Mouse (Mus musculus) embryonic facial prominence, embryonic 15.5 days (tissue): ENCODE measurements around the gene Proser3. TPM values are rescaled to one million over a fixed set of nuclear protein-coding genes. Genes with fewer than 3 reads are reported as not detected.

Source experiments
- ATAC-seq: fragments of 200-750 bp; cut with Nextera tagmentation; 2 replicates; pipeline ENCODE4 v1.8.0; 2017; ENCODE audit warnings: low read depth, moderate TSS enrichment; ENCODE audit not compliant: insufficient number of reproducible peaks, low FRiP score, low TSS enrichment
- H3K27ac ChIP-seq: fragments of 300-500 bp; sonication (generic); replicated peaks from 2 replicates; pipeline ENCODE4 v1.5.1; 2015; ENCODE audit warnings: mild to moderate bottlenecking, inconsistent platforms
- H3K27me3 ChIP-seq: fragments of 300-500 bp; sonication (generic); 2 replicates; pipeline ENCODE4 v1.6.1; 2015; ENCODE audit warnings: inconsistent platforms
- H3K36me3 ChIP-seq: fragments of 300-500 bp; sonication (generic); 2 replicates; pipeline ENCODE4 v1.6.1; 2015; ENCODE audit warnings: mild to moderate bottlenecking, inconsistent platforms
- H3K4me1 ChIP-seq: fragments of 300-500 bp; sonication (generic); 2 replicates; pipeline ENCODE4 v1.6.1; 2015; ENCODE audit warnings: inconsistent platforms
- H3K4me2 ChIP-seq: fragments of 300-500 bp; sonication (generic); replicated peaks from 2 replicates; pipeline ENCODE4 v1.6.1; 2015; ENCODE audit warnings: mild to moderate bottlenecking, inconsistent platforms
- H3K4me3 ChIP-seq: fragments of 300-500 bp; sonication (generic); replicated peaks from 2 replicates; pipeline ENCODE4 v1.5.1; 2015; ENCODE audit warnings: mild to moderate bottlenecking, inconsistent platforms
- H3K9ac ChIP-seq: fragments of 300-500 bp; sonication (generic); 2 replicates; pipeline ENCODE4 v1.6.1; 2015; ENCODE audit warnings: inconsistent platforms
- H3K9me3 ChIP-seq: fragments of 300-500 bp; sonication (generic); replicated peaks from 2 replicates; pipeline ENCODE4 v1.6.1; 2016; ENCODE audit warnings: inconsistent platforms
- WGBS: fragments of 180-500 bp; shearing (Covaris S2); methylation state at CpG from one replicate; pipeline ENCODE4 v1.1.7; 2015; 5-methylcytosine and 5-hydroxymethylcytosine counted together
- polyA plus RNA-seq: library from polyadenylated mRNA; unstranded; fragments of >200 nt; fragmentation: Nextera tagmentation; extraction: Ambion mirVana; gene quantifications from 2 replicates; pipeline ENCODE4 v1.2.1, GENCODE M21; 2015

The Proser3 gene
- polyA plus RNA-seq, 1 experiment from 2014 or later = 17.6 TPM

GRCm38 (mm10) chr7:30572389-30572788 is 20.3 kb upstream of the Proser3 start:
- H3K27ac ChIP-seq = no peak overlapping the region
- H3K9me3 ChIP-seq = no peaks in the 10 kb centered on the region
- H3K27me3 ChIP-seq = no peaks in the 10 kb centered on the region
- H3K9ac ChIP-seq = no peak overlapping the region
- no peak overlapping the region for H3K4me2 ChIP-seq
- H3K36me3 ChIP-seq = peaks cover 91% of the 10 kb centered on the region
- 88% methylated on average over 5 of the region's 5 CpGs for WGBS
- ATAC-seq = no peak
- H3K4me3 ChIP-seq = no peak overlapping the region
- H3K4me1 ChIP-seq = no peaks in the 10 kb centered on the region

DNA sequence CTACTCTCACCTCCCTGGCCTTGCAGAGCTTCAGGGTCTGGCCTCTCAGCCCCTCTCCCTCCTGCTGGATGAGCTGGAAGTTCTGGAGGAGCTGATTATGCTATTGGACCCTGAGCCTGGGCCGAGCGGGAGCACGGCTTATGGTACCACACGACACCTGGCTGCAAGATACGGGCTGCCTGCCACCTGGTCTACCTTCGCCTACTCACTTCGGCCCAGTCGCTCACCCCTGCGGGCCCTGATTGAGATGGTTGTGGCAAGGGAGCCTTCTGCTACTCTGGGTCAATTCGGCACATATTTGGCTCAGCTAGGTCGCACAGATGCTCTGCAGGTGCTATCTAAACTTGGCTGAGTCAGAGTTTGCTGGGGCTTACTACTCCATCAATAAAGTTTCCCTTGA is 15.5 kb upstream of the Proser3 start:
- WGBS = 86% methylated on average over 11 of the region's 11 CpGs
- Histone ChIP-seq H3K9me3 (no peaks in the 10 kb centered on the region), H3K27me3 (no peaks in the 10 kb centered on the region), H3K9ac (no peak overlapping the region), H3K36me3 (peaks cover 59% of the 10 kb centered on the region), H3K4me1 (peaks cover 9% of the 10 kb centered on the region; the same call in 1 of the 2 replicates), H3K4me2 (no peak overlapping the region), H3K27ac (no peak overlapping the region), H3K4me3 (no peak overlapping the region)
- ATAC-seq = no peak

GRCm38 (mm10) chr7:30566033-30566432 is 13.9 kb upstream of the Proser3 start:
- ATAC-seq = no peak
- H3K9me3 ChIP-seq = no peaks in the 10 kb centered on the region
- peaks cover 13% of the 10 kb centered on the region; the same call in 1 of the 2 replicates for H3K4me1 ChIP-seq
- peaks cover 47% of the 10 kb centered on the region for H3K36me3 ChIP-seq
- H3K4me3 ChIP-seq = no peak overlapping the region
- no peak overlapping the region for H3K27ac ChIP-seq
- WGBS = 84% methylated on average over 9 of the region's 9 CpGs
- H3K4me2 ChIP-seq = no peak overlapping the region
- H3K27me3 ChIP-seq = no peaks in the 10 kb centered on the region
- H3K9ac ChIP-seq = no peak overlapping the region

DNA sequence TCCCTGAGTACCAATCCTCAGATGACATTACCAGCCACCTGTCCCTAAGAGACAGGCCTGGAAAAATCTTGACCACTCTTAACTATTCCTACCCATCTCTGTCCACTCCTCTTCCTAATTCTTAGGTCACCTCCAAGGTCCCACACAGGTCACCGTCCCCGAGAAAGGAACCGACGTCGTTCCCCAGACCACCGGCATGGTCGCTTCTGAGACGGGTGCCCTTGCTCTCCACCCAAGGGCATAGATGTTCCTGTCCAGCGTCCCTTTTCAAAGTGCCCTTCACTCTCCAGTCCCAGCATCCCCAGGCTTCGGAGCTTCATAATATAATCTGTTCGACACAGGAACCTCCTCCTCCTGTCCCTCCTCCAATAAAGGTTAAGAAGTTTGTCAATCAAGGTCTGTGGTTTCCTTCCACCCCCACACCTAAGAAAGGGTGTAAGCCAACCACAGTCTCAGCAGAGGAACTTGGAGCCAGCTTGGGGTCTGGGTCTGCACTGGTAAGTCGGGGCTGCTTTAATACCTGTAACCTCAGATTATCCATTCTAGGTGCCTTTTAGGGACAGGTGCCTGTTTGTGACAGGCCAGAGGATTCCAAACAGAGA is 13.0 kb upstream of the Proser3 start, which contains the start of gene Igflr1:
Gene Igflr1, plus strand, starts transcription at position 458 of the 602 bp plus-strand sequence.
- no peaks in the 10 kb centered on the region for H3K27me3 ChIP-seq
- H3K4me2 ChIP-seq = no peak within 1 kb of the TSS
- H3K27ac ChIP-seq = no peak within 1 kb of the TSS
- H3K36me3 ChIP-seq = peaks cover 37% of the 10 kb centered on the region
- H3K9ac ChIP-seq = no peak within 1 kb of the TSS
- H3K4me1 ChIP-seq = peaks cover 15% of the 10 kb centered on the region; the same call in 1 of the 2 replicates
- H3K4me3 ChIP-seq = peak within 1 kb of the TSS; percentile 94; the same call in 1 of the 2 replicates
- no peaks in the 10 kb centered on the region for H3K9me3 ChIP-seq
- 95% methylated on average over 12 of the region's 12 CpGs for WGBS
- no peak for ATAC-seq

DNA sequence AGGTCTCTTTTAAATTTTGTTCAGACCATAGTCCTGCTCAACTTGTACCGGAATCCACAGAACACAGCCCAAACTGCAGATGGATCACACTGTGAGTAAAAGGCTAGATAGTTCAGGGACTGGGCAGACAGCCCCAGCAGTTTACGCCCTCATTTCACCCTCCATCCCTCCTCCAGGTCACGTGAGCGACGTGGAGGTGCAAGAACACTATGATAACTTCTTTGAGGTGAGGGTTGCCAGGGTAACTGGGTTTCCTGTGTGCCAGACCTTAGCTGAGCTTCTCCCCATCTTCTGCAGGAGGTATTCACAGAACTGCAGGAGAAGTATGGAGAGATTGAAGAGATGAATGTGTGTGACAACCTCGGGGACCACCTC is 11.8 kb upstream of the Proser3 start:
- 25% methylated on average over 6 of the region's 6 CpGs for WGBS

GRCm38 (mm10) chr7:30563117-30563905 is 11.2 kb upstream of the Proser3 start, which contains the start of the genes U2af1l4, Gm49396 and Psenen:
Gene U2af1l4 (plus strand): TSS chr7:30563301.
Gene Gm49396 (plus strand): TSS chr7:30563344.
Gene Psenen (minus strand): TSS chr7:30563627.
- WGBS = under 1% methylated on average over 45 of the region's 45 CpGs
- H3K9ac ChIP-seq = peak within 1 kb of the TSS; percentile 86
- peak within 1 kb of the TSS; percentile 98 for H3K27ac ChIP-seq
- ATAC-seq = peak; percentile 90
- no peaks in the 10 kb centered on the region for H3K9me3 ChIP-seq
- peaks cover 19% of the 10 kb centered on the region for H3K36me3 ChIP-seq
- H3K4me1 ChIP-seq = peaks cover 28% of the 10 kb centered on the region
- H3K4me2 ChIP-seq = peak within 1 kb of the TSS; percentile 81
- peak within 1 kb of the TSS; percentile 94 for H3K4me3 ChIP-seq
- no peaks in the 10 kb centered on the region for H3K27me3 ChIP-seq

More for the DNA sequence above, 11.8 kb upstream of the Proser3 start:
- H3K27me3 ChIP-seq = no peaks in the 10 kb centered on the region
- H3K4me2 ChIP-seq = peak overlapping the region; percentile 74
- peaks cover 22% of the 10 kb centered on the region; the same call in 1 of the 2 replicates for H3K4me1 ChIP-seq
- ATAC-seq = no peak
- H3K9me3 ChIP-seq = no peaks in the 10 kb centered on the region
- H3K9ac ChIP-seq = peak overlapping the region; percentile 86
- H3K4me3 ChIP-seq = peak overlapping the region; percentile 94
- peak overlapping the region; percentile 98 for H3K27ac ChIP-seq
- H3K36me3 ChIP-seq = peaks cover 25% of the 10 kb centered on the region

DNA sequence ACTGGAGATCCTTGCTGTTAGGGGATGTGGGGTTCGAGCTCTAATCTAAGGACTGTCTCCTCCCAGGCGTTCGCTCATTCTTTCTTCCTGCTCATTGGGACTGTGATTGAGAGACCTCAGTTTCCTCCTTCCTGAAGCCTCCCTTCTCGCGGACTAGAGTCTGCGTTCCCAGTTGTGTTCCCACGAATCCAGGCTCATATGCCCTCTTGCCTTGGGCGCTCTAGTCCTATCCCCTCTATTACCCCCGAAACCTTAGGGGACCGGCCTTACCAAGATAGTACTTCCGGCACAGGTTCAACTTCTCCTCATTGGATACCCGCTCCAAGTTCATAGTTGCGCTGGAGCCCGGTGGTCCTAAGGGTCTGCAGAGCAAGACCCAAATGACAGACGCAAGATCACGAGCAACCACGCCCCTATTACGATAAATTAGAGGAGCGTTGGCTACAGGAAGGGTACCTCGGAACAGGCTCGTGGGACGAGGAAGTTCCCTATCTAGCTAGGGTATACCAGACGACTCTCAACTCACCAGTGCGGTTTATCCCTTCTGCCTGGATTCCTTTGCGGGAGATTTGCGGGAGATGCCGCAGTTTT is 10.5 kb upstream of the Proser3 start:
- H3K36me3 ChIP-seq = peaks cover 16% of the 10 kb centered on the region
- 1% methylated on average over 27 of the region's 27 CpGs for WGBS
- ATAC-seq = no peak
- no peaks in the 10 kb centered on the region for H3K9me3 ChIP-seq
- H3K9ac ChIP-seq = peak overlapping the region; percentile 55
- peaks cover 33% of the 10 kb centered on the region for H3K4me1 ChIP-seq
- H3K27ac ChIP-seq = peak overlapping the region; percentile 98
- no peaks in the 10 kb centered on the region for H3K27me3 ChIP-seq
- H3K4me3 ChIP-seq = peak overlapping the region; percentile 94
- peak overlapping the region; percentile 81 for H3K4me2 ChIP-seq

DNA sequence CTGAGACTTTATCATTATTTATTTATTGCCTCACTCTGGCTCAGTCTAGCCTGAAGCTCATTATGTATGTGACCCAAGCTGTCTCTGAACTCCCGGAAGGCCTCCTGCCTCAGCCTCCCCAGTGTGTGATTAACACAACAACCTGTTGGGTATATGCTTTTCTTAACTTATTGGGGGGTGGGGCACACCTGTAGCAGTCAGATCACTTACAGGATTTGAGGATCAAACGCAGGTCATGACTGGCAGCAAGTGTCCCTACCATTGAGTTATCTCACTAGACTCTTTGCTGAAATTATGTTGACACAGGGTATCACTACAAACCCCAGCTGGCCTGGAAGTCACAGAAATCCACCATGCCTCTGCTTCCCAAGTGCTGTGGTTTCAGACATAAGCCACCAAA is 8.2 kb upstream of the Proser3 start:
- Histone ChIP-seq H3K9ac (0 out of 2 replicates have a peak overlapping the region, but pooled peaks have one; percentile 2), H3K27me3 (no peaks in the 10 kb centered on the region), H3K36me3 (peaks cover 23% of the 10 kb centered on the region), H3K4me3 (no peak overlapping the region), H3K4me1 (peaks cover 33% of the 10 kb centered on the region), H3K27ac (no peak overlapping the region), H3K4me2 (peak overlapping the region; percentile 86; the same call in 1 of the 2 replicates), H3K9me3 (no peaks in the 10 kb centered on the region)
- ATAC-seq = no peak
- WGBS = 67% methylated on average over 2 of the region's 2 CpGs

GRCm38 (mm10) chr7:30559443-30559954 is 7.4 kb upstream of the Proser3 start, which contains the start of gene Lin37:
Gene Lin37 (minus strand): TSS chr7:30559838.
- Histone ChIP-seq H3K9me3 (no peaks in the 10 kb centered on the region), H3K9ac (peak within 1 kb of the TSS; percentile 79), H3K27me3 (no peaks in the 10 kb centered on the region), H3K27ac (peak within 1 kb of the TSS; percentile 71), H3K36me3 (peaks cover 28% of the 10 kb centered on the region), H3K4me2 (peak within 1 kb of the TSS; percentile 86), H3K4me1 (peaks cover 33% of the 10 kb centered on the region), H3K4me3 (peak within 1 kb of the TSS; percentile 74)
- under 1% methylated on average over 20 of the region's 20 CpGs for WGBS
- peak; percentile 87 for ATAC-seq

DNA sequence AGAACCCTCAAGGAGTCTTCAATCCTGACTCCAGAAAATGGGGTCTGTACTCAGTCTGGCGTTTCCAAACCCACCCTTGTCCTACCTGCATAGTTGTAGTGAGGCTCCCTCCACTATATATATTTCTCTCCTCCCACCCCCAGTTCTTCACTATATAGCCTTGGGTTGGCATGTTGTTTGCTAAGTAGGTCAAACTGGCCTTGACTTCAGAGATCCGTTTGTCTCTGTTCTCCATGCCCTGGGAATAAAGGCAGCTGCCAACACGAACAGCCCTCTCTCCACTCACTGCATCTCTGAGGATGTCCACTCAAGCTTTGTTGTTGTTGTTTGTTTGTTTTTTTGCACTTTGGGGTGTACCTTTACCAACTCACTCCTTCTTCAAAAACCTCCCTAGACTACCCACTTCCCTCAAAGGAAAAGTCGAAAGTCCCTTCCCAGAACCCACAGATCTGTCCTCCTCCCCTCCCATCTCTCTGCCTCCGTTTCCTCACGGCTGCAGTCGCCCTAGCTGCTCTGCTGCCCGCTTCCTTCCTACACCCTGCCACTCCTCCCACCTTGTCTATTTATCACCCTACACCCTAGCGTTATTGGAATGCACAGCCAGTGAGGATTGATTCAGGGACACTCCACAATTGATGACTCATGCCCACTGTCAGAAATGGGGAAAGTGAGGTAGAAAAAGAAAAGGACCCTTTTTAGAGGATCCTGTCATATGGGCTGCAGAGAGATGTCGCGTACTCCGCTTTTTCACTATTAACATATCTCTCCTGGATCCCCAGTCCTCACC is 6.8 kb upstream of the Proser3 start:
- Histone ChIP-seq H3K36me3 (peaks cover 30% of the 10 kb centered on the region), H3K4me3 (peak overlapping the region; percentile 74), H3K27ac (peak overlapping the region; percentile 71), H3K9ac (peak overlapping the region; percentile 79), H3K4me1 (peaks cover 30% of the 10 kb centered on the region), H3K27me3 (no peaks in the 10 kb centered on the region), H3K4me2 (peak overlapping the region; percentile 86), H3K9me3 (no peaks in the 10 kb centered on the region)
- no peak for ATAC-seq
- WGBS = 14% methylated on average over 12 of the region's 12 CpGs
